In genomic region chr19:46728909-46729308, GRCm38 (mm10) we compare ENCODE assay signal across 24 mouse cellular contexts. TPM values are rescaled to one million over a fixed set of nuclear protein-coding genes. Genes with fewer than 3 reads are reported as not detected.
"Had no signal": no experiment of that assay in that cellular context is flagged by ENCODE, and none has a peak within 500 bp of the region (broad histone marks: within the 10 kb centered on the region; RNA-seq: fewer than 3 reads in every experiment).

No protein-coding gene starts in this region.

- H3K27me3 ChIP-seq: kidney, embryonic 15.5 days; liver, embryonic 13.5 days; neural tube, embryonic 13.5 days; stomach, embryonic 15.5 days had no signal

- H3K9ac ChIP-seq: kidney, embryonic 15.5 days; neural tube, embryonic 13.5 days; stomach, embryonic 15.5 days had no signal

- H3K27ac ChIP-seq: kidney, embryonic 15.5 days; left cerebral cortex, adult 2 months; liver, embryonic 13.5 days; neural tube, embryonic 13.5 days; stomach, embryonic 15.5 days had no signal

- H3K4me1 ChIP-seq: stomach, embryonic 15.5 days had no signal

- H3K4me2 ChIP-seq: kidney, embryonic 15.5 days; midbrain, embryonic 11.5 days; neural tube, embryonic 13.5 days; stomach, embryonic 15.5 days had no signal

- H3K36me3 ChIP-seq: stomach, embryonic 15.5 days had no signal

- DNase-seq: kidney, adult 8-10 months; kidney, postnatal 10 days; kidney, postnatal 36 days; liver, embryonic 13.5 days; lung, adult 2 months; lung, postnatal 14 days; lung, postnatal 4 days; midbrain, embryonic 14.5 days; thymus, postnatal 25 days had no signal

- H3K4me3 ChIP-seq: kidney, embryonic 15.5 days; left cerebral cortex, adult 2 months; liver, embryonic 13.5 days; neural tube, embryonic 13.5 days; stomach, embryonic 15.5 days had no signal

- H3K9me3 ChIP-seq: kidney, embryonic 15.5 days; liver, embryonic 13.5 days; neural tube, embryonic 13.5 days; stomach, embryonic 15.5 days had no signal

RNA-seq across cellular contexts. Expression of gene Cyp17a1, which starts 55.9 kb away (rescaled TPM):
- total RNA-seq: layer of hippocampus, adult 18-20 months; layer of hippocampus, postnatal 10 days; layer of hippocampus, postnatal 36 days; left cerebral cortex, adult 2 months; left cerebral cortex, postnatal 10 days; left cerebral cortex, postnatal 36 days; megakaryocyte progenitor cell, adult 5-6 weeks; megakaryocyte-erythroid progenitor cell, adult 5-6 weeks; midbrain, postnatal 0 days had no signal
- polyA plus RNA-seq: intestine, postnatal 0 days; limb, embryonic 11.5 days; liver, embryonic 13.5 days; midbrain, embryonic 11.5 days; midbrain, embryonic 14.5 days; midbrain, postnatal 0 days; neural tube, embryonic 13.5 days; stomach, embryonic 15.5 days had no signal
